Mouse (Mus musculus): ENCODE results near the gene Tubg2. TPM values are rescaled to one million over a fixed set of nuclear protein-coding genes. Genes with fewer than 3 reads are reported as not detected.

Tubg2 gene
- total and polyA plus RNA-seq, 3 experiments, result 2.1 to 10.5 (median 4.7) TPM

GRCm38 (mm10) chr11:101151063-101151462 is 4.6 kb upstream of the Tubg2 start:
- TF ChIP-seq TBP (conservative IDR thresholded peaks at IDR 0.05; ENCODE audit: low read depth, low read length) (no peak), ZNF384 (IDR thresholded peaks at IDR 0.05; ENCODE audit: low read depth, low read length) (peak; percentile 74), BHLHE40 (IDR thresholded peaks at IDR 0.05; ENCODE audit: low read depth, low read length) (no peak), SMC3 (IDR thresholded peaks at IDR 0.05; ENCODE audit: low read depth, low read length) (no peak; the same call in 1 of the 2 replicates), MAFK (IDR thresholded peaks at IDR 0.05; ENCODE audit: insufficient replicate concordance, low read length) (no peak), CHD2 (IDR thresholded peaks at IDR 0.05; ENCODE audit: low read length) (no peak), RCOR1 (conservative IDR thresholded peaks at IDR 0.05; ENCODE audit: low read depth, low read length) (no peak), CTCF (conservative IDR thresholded peaks at IDR 0.05 in 1 of 2, IDR thresholded peaks at IDR 0.05 in 1 of 2; ENCODE audit: low read depth in 2 of 2, low read length in 2 of 2) (peak in 1 of 2 experiments; percentile 44; a peak in 2 of 4 replicates), MEF2A (IDR thresholded peaks at IDR 0.05; ENCODE audit: borderline replicate concordance, low read depth, low read length) (no peak), CHD1 (IDR thresholded peaks at IDR 0.05; ENCODE audit: low read depth, low read length) (no peak), ETS1 (conservative IDR thresholded peaks at IDR 0.05; ENCODE audit: low read depth, low read length) (no peak)
- in situ Hi-C loops (cut with MboI; ENCODE audit: low pct_ligation_motif_present, low pct_unique_long_range_greater_than_20kb, low sequenced_read_pairs), result no loop called here
- Histone ChIP-seq H3K36me3 (replicated peaks in 1 of 2; ENCODE audit: control insufficient read depth in 1 of 2, insufficient read depth in 1 of 2, low read length in 1 of 2) (no peaks in the 10 kb centered on the region), H3K27me3 (replicated peaks) (no peaks in the 10 kb centered on the region), H3K4me3 (replicated peaks in 1 of 3; ENCODE audit: low read depth in 2 of 3, low read length in 2 of 3, poor library complexity in 1 of 3) (no peak overlapping the region), H3K79me2 (replicated peaks; ENCODE audit: control insufficient read depth, extremely low read depth, insufficient read depth, poor library complexity, severe bottlenecking) (no peaks in the 10 kb centered on the region), H3K9me3 (replicated peaks; ENCODE audit: low read length) (no peaks in the 10 kb centered on the region), H3K27ac (ENCODE audit: insufficient read depth, low read depth) (no peak overlapping the region), H3K4me1 (ENCODE audit: control insufficient read depth in 1 of 2, insufficient read depth in 2 of 2) (peaks cover 15 to 41% of the 10 kb centered on the region in 2 experiments), H3K9ac (ENCODE audit: insufficient read depth, low read depth) (no peak overlapping the region), H3K4me2 (ENCODE audit: insufficient read depth, low read depth, poor library complexity, severe bottlenecking) (no peak overlapping the region)
- DNase-seq (ENCODE audit: extremely low read depth), result no peak
- dilution Hi-C loops (cut with MboI; ENCODE audit: extremely low pct_ligation_motif_present, extremely low pct_unique_long_range_greater_than_20kb, low sequenced_read_pairs), result no loop called here

GRCm38 (mm10) chr11:101152825-101153224 is 2.9 kb upstream of the Tubg2 start:
- Histone ChIP-seq H3K4me1 (ENCODE audit: control insufficient read depth in 1 of 2, insufficient read depth in 2 of 2) (peaks cover 18 to 43% of the 10 kb centered on the region in 2 experiments), H3K4me3 (replicated peaks in 1 of 3; ENCODE audit: low read depth in 2 of 3, low read length in 2 of 3, poor library complexity in 1 of 3) (no peak overlapping the region), H3K79me2 (replicated peaks; ENCODE audit: control insufficient read depth, extremely low read depth, insufficient read depth, poor library complexity, severe bottlenecking) (no peaks in the 10 kb centered on the region), H3K4me2 (ENCODE audit: insufficient read depth, low read depth, poor library complexity, severe bottlenecking) (no peak overlapping the region), H3K9me3 (replicated peaks; ENCODE audit: low read length) (no peaks in the 10 kb centered on the region), H3K36me3 (replicated peaks in 1 of 2; ENCODE audit: control insufficient read depth in 1 of 2, insufficient read depth in 1 of 2, low read length in 1 of 2) (peaks cover 0 to 5% of the 10 kb centered on the region in 2 experiments), H3K27me3 (replicated peaks) (no peaks in the 10 kb centered on the region), H3K9ac (ENCODE audit: insufficient read depth, low read depth) (no peak overlapping the region), H3K27ac (ENCODE audit: insufficient read depth, low read depth) (no peak overlapping the region)
- no peak for TF ChIP-seq JUN (IDR thresholded peaks at IDR 0.05; ENCODE audit: insufficient read depth, low read depth, low read length)
- no peak for TF ChIP-seq MAFK (IDR thresholded peaks at IDR 0.05; ENCODE audit: insufficient replicate concordance, low read length)
- TF ChIP-seq ZNF384 (IDR thresholded peaks at IDR 0.05; ENCODE audit: low read depth, low read length), result no peak
- TF ChIP-seq USF2 (conservative IDR thresholded peaks at IDR 0.05; ENCODE audit: low read depth, low read length), result no peak
- no peak for TF ChIP-seq BHLHE40 (IDR thresholded peaks at IDR 0.05; ENCODE audit: low read depth, low read length)
- TF ChIP-seq MEF2A (IDR thresholded peaks at IDR 0.05; ENCODE audit: borderline replicate concordance, low read depth, low read length), result no peak
- TF ChIP-seq JUND (conservative IDR thresholded peaks at IDR 0.05; ENCODE audit: low read depth, low read length), result no peak
- no peak for TF ChIP-seq USF1 (IDR thresholded peaks at IDR 0.05; ENCODE audit: low read depth, low read length)
- no peak for TF ChIP-seq ZMIZ1 (IDR thresholded peaks at IDR 0.05; ENCODE audit: low read depth, low read length)
- no peak for TF ChIP-seq E2F4 (IDR thresholded peaks at IDR 0.05; ENCODE audit: insufficient replicate concordance, low read depth, low read length)
- no peak for TF ChIP-seq TBP (conservative IDR thresholded peaks at IDR 0.05; ENCODE audit: low read depth, low read length)
- TF ChIP-seq RCOR1 (conservative IDR thresholded peaks at IDR 0.05; ENCODE audit: low read depth, low read length), result no peak
- no peak for TF ChIP-seq EP300 (IDR thresholded peaks at IDR 0.05; ENCODE audit: low read length)
- no peak for TF ChIP-seq PAX5 (IDR thresholded peaks at IDR 0.05; ENCODE audit: low read length)
- TF ChIP-seq RAD21 (IDR thresholded peaks at IDR 0.05; ENCODE audit: low read depth, low read length), result no peak
- TF ChIP-seq MAZ (IDR thresholded peaks at IDR 0.05; ENCODE audit: low read depth, low read length), result no peak
- no peak for TF ChIP-seq CTCF (conservative IDR thresholded peaks at IDR 0.05 in 1 of 2, IDR thresholded peaks at IDR 0.05 in 1 of 2; ENCODE audit: low read depth in 2 of 2, low read length in 2 of 2)
- dilution Hi-C loops (cut with MboI; ENCODE audit: extremely low pct_ligation_motif_present, extremely low pct_unique_long_range_greater_than_20kb, low sequenced_read_pairs) (no loop called here), in situ Hi-C loops (cut with MboI; ENCODE audit: low pct_ligation_motif_present, low pct_unique_long_range_greater_than_20kb, low sequenced_read_pairs) (no loop called here)
- DNase-seq (ENCODE audit: extremely low read depth), result no peak

All from CH12.LX (cell line).